ENCODE assay signal across 17 mouse cellular contexts in genomic region chr2:127370561-127371483, GRCm38 (mm10). TPM values are rescaled to one million over a fixed set of nuclear protein-coding genes. Genes with fewer than 3 reads are reported as not detected.
DNase-seq lines count a peak whose midpoint lies in the region; ATAC-seq and TF ChIP-seq lines count a peak whose summit lies in the region.
"Had no signal": no experiment of that assay in that cellular context is flagged by ENCODE, and none has a peak within 500 bp of the region (broad histone marks: within the 10 kb centered on the region; RNA-seq: fewer than 3 reads in every experiment).

No protein-coding gene starts in this region.

- TF ChIP-seq EP300 in heart, postnatal 0 days (IDR thresholded peaks at IDR 0.05; ENCODE audit: low read depth), result no peak
- no peak for TF ChIP-seq EP300 in liver, postnatal 0 days (IDR thresholded peaks at IDR 0.05; ENCODE audit: low read depth)

- H3K27me3 ChIP-seq in kidney, postnatal 0 days (ENCODE audit: insufficient read depth, low read length), result peaks cover 6% of the 10 kb centered on the region; the same call in 1 of the 2 replicates
- peaks cover 4% of the 10 kb centered on the region for H3K27me3 ChIP-seq in kidney, embryonic 16.5 days (ENCODE audit: insufficient read depth, low read length)
- H3K27me3 ChIP-seq in heart, postnatal 0 days (ENCODE audit: control insufficient read depth, insufficient read depth, low read length), result peaks cover 19% of the 10 kb centered on the region
- H3K27me3 ChIP-seq in liver, postnatal 0 days (ENCODE audit: insufficient read depth, low read length), result peaks cover 9% of the 10 kb centered on the region; the same call in 1 of the 2 replicates

- H3K4me3 ChIP-seq in kidney, postnatal 0 days (replicated peaks; ENCODE audit: low read depth, low read length), result no peak overlapping the region
- H3K4me3 ChIP-seq in kidney, embryonic 16.5 days (ENCODE audit: low read length), result no peak overlapping the region
- H3K4me3 ChIP-seq in heart, postnatal 0 days (ENCODE audit: low read depth, low read length), result no peak overlapping the region
- peak overlapping the region; percentile 34 for H3K4me3 ChIP-seq in liver, postnatal 0 days (ENCODE audit: low read depth, low read length)
- H3K4me3 ChIP-seq: neural tube, embryonic 12.5 days had no signal

- TF ChIP-seq CTCF in kidney, postnatal 0 days (IDR thresholded peaks at IDR 0.05; ENCODE audit: low read depth), result no peak
- no peak for TF ChIP-seq CTCF in heart, postnatal 0 days (IDR thresholded peaks at IDR 0.05; ENCODE audit: low read depth)
- TF ChIP-seq CTCF in liver, postnatal 0 days (IDR thresholded peaks at IDR 0.05; ENCODE audit: low read depth), result no peak

- no peak overlapping the region for H3K9ac ChIP-seq in kidney, postnatal 0 days (ENCODE audit: low read depth, low read length)
- no peak overlapping the region for H3K9ac ChIP-seq in kidney, embryonic 16.5 days (replicated peaks; ENCODE audit: low read length)
- no peak overlapping the region for H3K9ac ChIP-seq in heart, postnatal 0 days (replicated peaks; ENCODE audit: low read depth, low read length)
- H3K9ac ChIP-seq in liver, postnatal 0 days (replicated peaks), result peak overlapping the region; percentile 59
- H3K9ac ChIP-seq: neural tube, embryonic 12.5 days had no signal

- H3K36me3 ChIP-seq in kidney, postnatal 0 days (ENCODE audit: insufficient read depth, low read length), result no peaks in the 10 kb centered on the region
- H3K36me3 ChIP-seq in kidney, embryonic 16.5 days (ENCODE audit: insufficient read depth, low read length), result no peaks in the 10 kb centered on the region
- H3K36me3 ChIP-seq in heart, postnatal 0 days (replicated peaks; ENCODE audit: control insufficient read depth, insufficient read depth, low read length), result no peaks in the 10 kb centered on the region
- no peaks in the 10 kb centered on the region for H3K36me3 ChIP-seq in liver, postnatal 0 days (replicated peaks; ENCODE audit: insufficient read depth, low read length)
- H3K36me3 ChIP-seq: neural tube, embryonic 12.5 days had no signal

- peak overlapping the region; percentile 42; the same call in 1 of the 2 replicates for H3K27ac ChIP-seq in kidney, postnatal 0 days
- no peak overlapping the region for H3K27ac ChIP-seq in kidney, embryonic 16.5 days (ENCODE audit: low read length)
- H3K27ac ChIP-seq in heart, postnatal 0 days (ENCODE audit: low read depth), result peak overlapping the region; percentile 46
- peak overlapping the region; percentile 67 for H3K27ac ChIP-seq in liver, postnatal 0 days (ENCODE audit: low read depth)
- H3K27ac ChIP-seq: neural tube, embryonic 12.5 days had no signal

- peak; percentile 18; the same call in 1 of the 2 replicates for ATAC-seq in kidney, postnatal 0 days (replicated peaks; ENCODE audit: low FRiP score, low read depth)
- ATAC-seq in kidney, embryonic 16.5 days (ENCODE audit: low FRiP score, low TSS enrichment), result no peak; the same call in 1 of the 2 replicates
- ATAC-seq in heart, postnatal 0 days (ENCODE audit: insufficient read depth, low read depth), result peak; percentile 46
- peak; percentile 88 for ATAC-seq in liver, postnatal 0 days
- ATAC-seq: CD4-positive, CD25-positive, alpha-beta regulatory T cell, adult 4 months had no signal

- peak; percentile 94 for DNase-seq in heart, adult 11 months
- DNase-seq in heart, postnatal 4 days, result no peak
- DNase-seq in kidney, postnatal 0 days (ENCODE audit: low spot score), result no peak
- DNase-seq in heart, postnatal 0 days (ENCODE audit: low spot score), result no peak
- DNase-seq in liver, postnatal 0 days, result peak; percentile 64
- no peak for DNase-seq in right cerebral cortex, postnatal 14 days
- DNase-seq in layer of hippocampus, adult 9-11 months, result no peak
- DNase-seq: cerebellum, postnatal 14 days had no signal

- 45% methylated on average over 9 of the region's 9 CpGs for WGBS in kidney, postnatal 0 days
- 43% methylated on average over 9 of the region's 9 CpGs for WGBS in kidney, embryonic 16.5 days
- 10% methylated on average over 9 of the region's 9 CpGs for WGBS in heart, postnatal 0 days
- 36% methylated on average over 9 of the region's 9 CpGs for WGBS in liver, postnatal 0 days (ENCODE audit: insufficient replicate concordance)

- no peak overlapping the region; the same call in 1 of the 2 replicates for H3K4me2 ChIP-seq in kidney, postnatal 0 days (ENCODE audit: low read length)
- H3K4me2 ChIP-seq in kidney, embryonic 16.5 days (replicated peaks; ENCODE audit: low read depth, low read length), result no peak overlapping the region
- H3K4me2 ChIP-seq in heart, postnatal 0 days (ENCODE audit: low read depth, low read length), result peak overlapping the region; percentile 18; the same call in 1 of the 2 replicates
- H3K4me2 ChIP-seq in liver, postnatal 0 days (ENCODE audit: low read depth, low read length), result peak overlapping the region; percentile 67
- H3K4me2 ChIP-seq: neural tube, embryonic 12.5 days had no signal

- no peaks in the 10 kb centered on the region for H3K9me3 ChIP-seq in kidney, postnatal 0 days (replicated peaks; ENCODE audit: low read length)
- no peaks in the 10 kb centered on the region for H3K9me3 ChIP-seq in kidney, embryonic 16.5 days (ENCODE audit: low read length)
- H3K9me3 ChIP-seq in heart, postnatal 0 days (replicated peaks; ENCODE audit: control insufficient read depth, low read length), result no peaks in the 10 kb centered on the region
- H3K9me3 ChIP-seq in liver, postnatal 0 days (ENCODE audit: low read length), result no peaks in the 10 kb centered on the region
- H3K9me3 ChIP-seq: neural tube, embryonic 12.5 days had no signal

- H3K4me1 ChIP-seq in kidney, postnatal 0 days (replicated peaks; ENCODE audit: insufficient read depth, low read length), result 0 out of 2 replicates have a peak, but pooled peaks cover 10% of the 10 kb centered on the region
- peaks cover 6% of the 10 kb centered on the region; the same call in 1 of the 2 replicates for H3K4me1 ChIP-seq in kidney, embryonic 16.5 days (ENCODE audit: insufficient read depth, low read length)
- H3K4me1 ChIP-seq in heart, postnatal 0 days (ENCODE audit: control insufficient read depth, insufficient read depth), result peaks cover 22% of the 10 kb centered on the region
- peaks cover 56% of the 10 kb centered on the region for H3K4me1 ChIP-seq in liver, postnatal 0 days (ENCODE audit: insufficient read depth)

RNA-seq across cellular contexts. Expression of gene Adra2b, which starts 7.8 kb away (rescaled TPM):
- total RNA-seq in heart, postnatal 4 days (2021), result under 1 TPM; 0.32 to 0.33 TPM
- polyA plus RNA-seq in kidney, postnatal 0 days (2015; fragmentation: Nextera tagmentation; extraction: Ambion mirVana), result 10.3 and 10.5 TPM in 2 replicates
- 7.2 and 7.8 TPM in 2 replicates for polyA plus RNA-seq in kidney, embryonic 16.5 days (2015; fragmentation: Nextera tagmentation; extraction: Ambion mirVana)
- 1.1 and 2.0 TPM in 2 replicates for total RNA-seq in heart, postnatal 0 days (2014; rRNA removed; ENCODE audit: low replicate concordance)
- polyA plus RNA-seq in heart, postnatal 0 days (2015; fragmentation: Nextera tagmentation; extraction: Ambion mirVana), result 0.67 and 0.71 TPM in 2 replicates
- 4.7 and 4.8 TPM in 2 replicates for polyA plus RNA-seq in liver, postnatal 0 days (2015; fragmentation: Nextera tagmentation; extraction: Ambion mirVana)
- total RNA-seq: megakaryocyte progenitor cell, adult 5-6 weeks had no signal
- polyA plus RNA-seq: CD4-positive, CD25-positive, alpha-beta regulatory T cell, adult 4 months had no signal

RNA-seq across cellular contexts. Expression of gene Astl, which starts 32.4 kb away (rescaled TPM):
- total RNA-seq in heart, postnatal 4 days (2021), result not detected
- polyA plus RNA-seq in kidney, postnatal 0 days (2015; fragmentation: Nextera tagmentation; extraction: Ambion mirVana), result not detected in 2 replicates
- not detected in 2 replicates for polyA plus RNA-seq in kidney, embryonic 16.5 days (2015; fragmentation: Nextera tagmentation; extraction: Ambion mirVana)
- total RNA-seq in heart, postnatal 0 days (2014; rRNA removed; ENCODE audit: low replicate concordance), result not detected in 2 replicates
- not detected in 2 replicates for polyA plus RNA-seq in heart, postnatal 0 days (2015; fragmentation: Nextera tagmentation; extraction: Ambion mirVana)
- not detected in 2 replicates for polyA plus RNA-seq in liver, postnatal 0 days (2015; fragmentation: Nextera tagmentation; extraction: Ambion mirVana)
- total RNA-seq: adrenal gland, postnatal 14 days; layer of hippocampus, adult 18-20 months; left cerebral cortex, postnatal 36 days had no signal
- polyA plus RNA-seq: gonadal fat pad, adult 2 months; neural tube, embryonic 12.5 days; testis, adult 2 months had no signal

RNA-seq across cellular contexts. Expression of gene Dusp2, which starts 34.9 kb away (rescaled TPM):
- 1 to 10 TPM; 3.3 to 3.7 TPM for total RNA-seq in heart, postnatal 4 days (2021)
- polyA plus RNA-seq in kidney, postnatal 0 days (2015; fragmentation: Nextera tagmentation; extraction: Ambion mirVana), result 8.2 and 10.3 TPM in 2 replicates
- polyA plus RNA-seq in kidney, embryonic 16.5 days (2015; fragmentation: Nextera tagmentation; extraction: Ambion mirVana), result 7.8 and 8.3 TPM in 2 replicates
- total RNA-seq in heart, postnatal 0 days (2014; rRNA removed; ENCODE audit: low replicate concordance), result 6.8 and 13.8 TPM in 2 replicates
- 5.1 and 7.3 TPM in 2 replicates for polyA plus RNA-seq in heart, postnatal 0 days (2015; fragmentation: Nextera tagmentation; extraction: Ambion mirVana)
- 5.6 and 5.9 TPM in 2 replicates for polyA plus RNA-seq in liver, postnatal 0 days (2015; fragmentation: Nextera tagmentation; extraction: Ambion mirVana)

RNA-seq across cellular contexts. Expression of gene Gpat2, which starts 54.2 kb away (rescaled TPM):
- total RNA-seq in heart, postnatal 4 days (2021), result under 1 TPM in 1 of 2 experiments, not detected in 1; 0.10 TPM
- polyA plus RNA-seq in kidney, postnatal 0 days (2015; fragmentation: Nextera tagmentation; extraction: Ambion mirVana), result 0.10 and 0.12 TPM in 2 replicates
- 0.22 and 0.40 TPM in 2 replicates for polyA plus RNA-seq in kidney, embryonic 16.5 days (2015; fragmentation: Nextera tagmentation; extraction: Ambion mirVana)
- 0.04 and 0.08 TPM in 2 replicates for total RNA-seq in heart, postnatal 0 days (2014; rRNA removed; ENCODE audit: low replicate concordance)
- polyA plus RNA-seq in heart, postnatal 0 days (2015; fragmentation: Nextera tagmentation; extraction: Ambion mirVana), result 0.04 and 0.20 TPM in 2 replicates
- polyA plus RNA-seq in liver, postnatal 0 days (2015; fragmentation: Nextera tagmentation; extraction: Ambion mirVana), result 0.46 and 0.51 TPM in 2 replicates

Comparison
In these comparisons a context has a peak if more than half of its experiments do, and no peak if none do; other contexts are left out.
1. DNase-seq: peak in heart, adult 11 months (single experiment) and liver, postnatal 0 days (single experiment); none in heart, postnatal 4 days (single experiment), kidney, postnatal 0 days (single experiment), heart, postnatal 0 days (single experiment), right cerebral cortex, postnatal 14 days (single experiment) and layer of hippocampus, adult 9-11 months (single experiment).
2. H3K4me2 ChIP-seq: peak in heart, postnatal 0 days (single experiment) and liver, postnatal 0 days (single experiment); none in kidney, postnatal 0 days (single experiment) and kidney, embryonic 16.5 days (single experiment).